7 mouse cellular contexts compared by ENCODE assay signal in genomic region chr8:11556691-11557423, GRCm38 (mm10). TPM values are rescaled to one million over a fixed set of nuclear protein-coding genes. Genes with fewer than 3 reads are reported as not detected.
A peak's percentile ranks its signal among the peaks of the same experiment; 100 is the strongest.
DNase-seq lines count a peak whose midpoint lies in the region; ATAC-seq lines count a peak whose summit lies in the region.

No protein-coding gene starts in this region.

- H3K4me1 ChIP-seq in limb, embryonic 15.5 days = peaks cover 21% of the 10 kb centered on the region

- no peaks in the 10 kb centered on the region for H3K9me3 ChIP-seq in limb, embryonic 15.5 days

- peak; percentile 53 for DNase-seq in adipocyte (ENCODE audit: low spot score)
- DNase-seq in cerebellum, postnatal 25 days = peak; percentile 66 to 70
- DNase-seq in heart, adult 18-20 months = peak; percentile 47 to 69
- peak; percentile 53 for DNase-seq in kidney, adult 9 months
- DNase-seq in naive thymus-derived CD4-positive, alpha-beta T cell, adult 2 months (ENCODE audit: low read depth) = peak; percentile 73
- peak; percentile 76 for DNase-seq in splenic B cell, adult 2 months (ENCODE audit: low read depth, low spot score)

- H3K4me2 ChIP-seq in limb, embryonic 15.5 days = peak overlapping the region; percentile 83

- ATAC-seq in limb, embryonic 15.5 days (ENCODE audit: insufficient number of reproducible peaks, low FRiP score, low TSS enrichment, low read depth) = no peak

- peak overlapping the region; percentile 80 for H3K9ac ChIP-seq in limb, embryonic 15.5 days

- no peaks in the 10 kb centered on the region for H3K27me3 ChIP-seq in limb, embryonic 15.5 days
- no peaks in the 10 kb centered on the region for H3K27me3 ChIP-seq in splenic B cell, adult 2 months (ENCODE audit: control insufficient read depth, insufficient read depth, low read length, poor library complexity, severe bottlenecking)

- peak overlapping the region; percentile 100 for H3K27ac ChIP-seq in limb, embryonic 15.5 days

- H3K36me3 ChIP-seq in limb, embryonic 15.5 days = peaks cover 8% of the 10 kb centered on the region
- H3K36me3 ChIP-seq in splenic B cell, adult 2 months (ENCODE audit: control insufficient read depth, insufficient read depth, low read length, poor library complexity, severe bottlenecking) = no peaks in the 10 kb centered on the region; the same call in none of the 2 replicates

- peak overlapping the region; percentile 91 for H3K4me3 ChIP-seq in limb, embryonic 15.5 days

- WGBS in limb, embryonic 15.5 days = under 1% methylated on average over 81 of the region's 85 CpGs

RNA-seq across cellular contexts. Expression of gene Ing1, which starts 1.5 kb away (rescaled TPM):
- 10 to 100 TPM; 16.2 to 18.3 TPM for total RNA-seq in heart, adult 18-20 months (2021)
- 38.0 and 39.9 TPM in 2 replicates for polyA plus RNA-seq in limb, embryonic 15.5 days (2015; fragmentation: Nextera tagmentation; extraction: Ambion mirVana)

RNA-seq across cellular contexts. Expression of gene Cars2, which starts 6.3 kb away (rescaled TPM):
- 10 to 100 TPM; 51.6 to 52.2 TPM for total RNA-seq in heart, adult 18-20 months (2021)
- polyA plus RNA-seq in limb, embryonic 15.5 days (2015; fragmentation: Nextera tagmentation; extraction: Ambion mirVana) = 25.9 and 29.7 TPM in 2 replicates

RNA-seq across cellular contexts. Expression of gene Naxd, which starts 59.6 kb away (rescaled TPM):
- total RNA-seq in heart, adult 18-20 months (2021) = 10 to 100 TPM; 30.1 to 34.4 TPM
- 117 and 124 TPM in 2 replicates for polyA plus RNA-seq in limb, embryonic 15.5 days (2015; fragmentation: Nextera tagmentation; extraction: Ambion mirVana)
